Mouse (Mus musculus): ENCODE data around the gene Pax7.

DNA sequence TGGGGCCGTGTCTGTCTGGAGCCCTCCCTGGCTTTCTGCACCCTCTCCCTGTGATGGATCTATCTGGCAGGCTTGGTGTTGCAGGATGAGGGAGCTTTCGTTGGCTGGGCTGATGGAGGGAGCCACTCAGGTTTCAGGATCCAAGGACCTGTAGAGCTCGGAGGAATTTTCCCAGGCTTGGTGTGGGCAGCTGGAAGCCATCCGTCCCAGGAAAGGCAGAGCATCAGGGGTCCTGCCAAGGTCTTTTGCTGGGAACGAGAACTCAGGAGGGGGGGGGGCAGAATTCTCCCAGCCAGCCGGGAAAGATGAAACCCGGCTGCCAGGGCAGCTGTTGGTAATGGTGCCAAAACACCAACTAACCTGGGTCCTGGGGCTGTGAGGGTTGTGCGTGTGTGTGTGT lies 134.7 kb downstream of the Pax7 start:
- no peak for TF ChIP-seq POLR2AphosphoS2 (IDR thresholded peaks at IDR 0.05; ENCODE audit: insufficient read length, low read depth)
- TF ChIP-seq POLR2A (IDR thresholded peaks at IDR 0.05; ENCODE audit: insufficient read length, low read depth): no peak
- TF ChIP-seq TCF12 (IDR thresholded peaks at IDR 0.05; ENCODE audit: insufficient read depth, poor library complexity, severe bottlenecking): no peak
- TF ChIP-seq MYOD1 (IDR thresholded peaks at IDR 0.05; ENCODE audit: control insufficient read depth in 1 of 3, insufficient read length in 2 of 3, low read depth in 2 of 3): no peak
- no peak for TF ChIP-seq TCF3 (IDR thresholded peaks at IDR 0.05; ENCODE audit: insufficient read length, low read depth)
- TF ChIP-seq REST (IDR thresholded peaks at IDR 0.05; ENCODE audit: insufficient read depth, insufficient read length): no peak

Measured in myocyte (in vitro differentiated cells).